In the genomic region with DNA sequence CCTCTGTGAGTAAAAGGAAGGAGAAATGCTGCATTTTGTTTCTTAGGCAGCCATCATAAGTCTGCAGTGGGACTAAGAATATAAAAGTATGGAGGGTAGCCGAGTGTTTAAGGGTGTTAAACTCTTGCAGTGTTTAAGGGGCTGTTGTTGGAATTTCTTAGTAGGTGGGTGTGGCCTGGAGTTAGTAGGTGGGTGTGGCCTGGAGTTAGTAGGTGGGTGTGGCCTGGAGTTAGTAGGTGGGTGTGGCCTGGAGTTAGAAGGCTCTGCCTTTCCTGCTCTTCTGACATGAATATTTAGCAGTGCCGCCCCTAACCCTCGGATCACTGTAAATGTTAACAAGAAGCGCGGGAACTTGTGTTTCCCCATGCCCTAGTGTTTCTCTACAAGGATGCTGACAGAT, we compare ENCODE assay signal across 20 mouse cellular contexts. TPM values are rescaled to one million over a fixed set of nuclear protein-coding genes. Genes with fewer than 3 reads are reported as not detected.
DNase-seq lines count a peak whose midpoint lies in the region; ATAC-seq and TF ChIP-seq lines count a peak whose summit lies in the region.
"Had no signal": no experiment of that assay in that cellular context is flagged by ENCODE, and none has a peak within 500 bp of the region (broad histone marks: within the 10 kb centered on the region; RNA-seq: fewer than 3 reads in every experiment).

No protein-coding gene starts in this region.

- H3K4me1 ChIP-seq in heart, embryonic 12.5 days (replicated peaks), result peaks cover 45% of the 10 kb centered on the region
- peaks cover 7% of the 10 kb centered on the region; the same call in 1 of the 2 replicates for H3K4me1 ChIP-seq in stomach, embryonic 16.5 days (ENCODE audit: control insufficient read depth, insufficient read depth, low read length)
- 0 out of 2 replicates have a peak, but pooled peaks cover 2% of the 10 kb centered on the region for H3K4me1 ChIP-seq in stomach, postnatal 0 days (replicated peaks; ENCODE audit: control insufficient read depth, insufficient read depth)
- peaks cover 4 to 19% of the 10 kb centered on the region in 2 experiments for H3K4me1 ChIP-seq in liver, embryonic 14.5 days (replicated peaks; ENCODE audit: control insufficient read depth in 2 of 2, insufficient read depth in 2 of 2, low read length in 1 of 2)

- H3K4me2 ChIP-seq in heart, embryonic 12.5 days, result no peak overlapping the region
- no peak overlapping the region for H3K4me2 ChIP-seq in stomach, embryonic 16.5 days (ENCODE audit: low read depth, low read length)
- no peak overlapping the region for H3K4me2 ChIP-seq in stomach, postnatal 0 days (replicated peaks; ENCODE audit: low read depth)
- H3K4me2 ChIP-seq in liver, embryonic 14.5 days (ENCODE audit: low read depth), result no peak overlapping the region
- H3K4me2 ChIP-seq: embryonic facial prominence, embryonic 15.5 days; hindbrain, embryonic 13.5 days; lung, embryonic 14.5 days; neural tube, embryonic 12.5 days had no signal

- H3K9me3 ChIP-seq in heart, embryonic 12.5 days (replicated peaks), result no peaks in the 10 kb centered on the region
- no peaks in the 10 kb centered on the region for H3K9me3 ChIP-seq in stomach, embryonic 16.5 days (replicated peaks; ENCODE audit: control insufficient read depth, low read length)
- no peaks in the 10 kb centered on the region for H3K9me3 ChIP-seq in stomach, postnatal 0 days (ENCODE audit: control insufficient read depth, low read length)
- H3K9me3 ChIP-seq in liver, embryonic 14.5 days (ENCODE audit: control insufficient read depth, low read length), result no peaks in the 10 kb centered on the region
- H3K9me3 ChIP-seq: embryonic facial prominence, embryonic 15.5 days; hindbrain, embryonic 13.5 days; limb, embryonic 10.5 days; neural tube, embryonic 12.5 days had no signal

- peak; percentile 55; the same call in 1 of the 2 replicates for ATAC-seq in heart, embryonic 12.5 days (ENCODE audit: insufficient number of reproducible peaks, low FRiP score)
- ATAC-seq in stomach, embryonic 16.5 days (ENCODE audit: insufficient read depth, low FRiP score), result peak; percentile 10; the same call in 1 of the 2 replicates
- ATAC-seq in stomach, postnatal 0 days (ENCODE audit: low FRiP score, low TSS enrichment), result no peak
- peak; percentile 76 for ATAC-seq in liver, embryonic 14.5 days (ENCODE audit: insufficient read depth)
- ATAC-seq: forebrain, embryonic 14.5 days had no signal

- no peak overlapping the region for H3K4me3 ChIP-seq in heart, embryonic 12.5 days
- no peak overlapping the region for H3K4me3 ChIP-seq in stomach, embryonic 16.5 days (replicated peaks; ENCODE audit: low read length)
- H3K4me3 ChIP-seq in stomach, postnatal 0 days (ENCODE audit: low read depth, low read length), result no peak overlapping the region
- H3K4me3 ChIP-seq in liver, embryonic 14.5 days (ENCODE audit: insufficient read depth in 1 of 2, low read depth in 2 of 2, low read length in 2 of 2), result no peak overlapping the region
- H3K4me3 ChIP-seq: embryonic facial prominence, embryonic 15.5 days; hindbrain, embryonic 13.5 days; left cerebral cortex, adult 2 months; limb, embryonic 10.5 days; neural tube, embryonic 12.5 days had no signal

- no peak for TF ChIP-seq CTCF in stomach, postnatal 0 days (IDR thresholded peaks at IDR 0.05; ENCODE audit: low read depth)
- no peak for TF ChIP-seq CTCF in liver, embryonic 14.5 days (IDR thresholded peaks at IDR 0.05; ENCODE audit: low read depth)

- 76% methylated on average over 5 of the region's 5 CpGs for WGBS in heart, embryonic 12.5 days
- WGBS in stomach, embryonic 16.5 days, result 73% methylated on average over 5 of the region's 5 CpGs
- WGBS in stomach, postnatal 0 days, result 67% methylated on average over 5 of the region's 5 CpGs
- 65% methylated on average over 5 of the region's 5 CpGs for WGBS in liver, embryonic 14.5 days (ENCODE audit: insufficient replicate concordance)

- no peaks in the 10 kb centered on the region for H3K27me3 ChIP-seq in heart, embryonic 12.5 days (replicated peaks)
- no peaks in the 10 kb centered on the region for H3K27me3 ChIP-seq in stomach, embryonic 16.5 days (ENCODE audit: control insufficient read depth, insufficient read depth, low read length)
- H3K27me3 ChIP-seq in stomach, postnatal 0 days (ENCODE audit: control insufficient read depth, insufficient read depth, low read length), result no peaks in the 10 kb centered on the region
- no peaks in the 10 kb centered on the region for H3K27me3 ChIP-seq in liver, embryonic 14.5 days (ENCODE audit: control insufficient read depth, insufficient read depth, low read length)
- H3K27me3 ChIP-seq: embryonic facial prominence, embryonic 15.5 days had no signal

- TF ChIP-seq EP300 in stomach, postnatal 0 days (optimal IDR thresholded peaks at IDR 0.05), result no peak
- no peak for TF ChIP-seq EP300 in liver, embryonic 14.5 days (IDR thresholded peaks at IDR 0.05; ENCODE audit: low read depth)

- H3K9ac ChIP-seq in heart, embryonic 12.5 days, result no peak overlapping the region
- H3K9ac ChIP-seq in stomach, embryonic 16.5 days (ENCODE audit: low read length), result no peak overlapping the region
- no peak overlapping the region for H3K9ac ChIP-seq in stomach, postnatal 0 days (ENCODE audit: low read length)
- H3K9ac ChIP-seq in liver, embryonic 14.5 days (replicated peaks), result no peak overlapping the region
- H3K9ac ChIP-seq: embryonic facial prominence, embryonic 15.5 days; hindbrain, embryonic 13.5 days; lung, embryonic 14.5 days; neural tube, embryonic 12.5 days had no signal

- H3K27ac ChIP-seq in heart, embryonic 12.5 days (ENCODE audit: poor library complexity, severe bottlenecking), result no peak overlapping the region
- H3K27ac ChIP-seq in stomach, embryonic 16.5 days (ENCODE audit: low read length), result no peak overlapping the region
- H3K27ac ChIP-seq in stomach, postnatal 0 days (replicated peaks), result no peak overlapping the region
- H3K27ac ChIP-seq in liver, embryonic 14.5 days, result no peak overlapping the region
- H3K27ac ChIP-seq: embryonic facial prominence, embryonic 15.5 days; hindbrain, embryonic 13.5 days; left cerebral cortex, adult 2 months; limb, embryonic 10.5 days; neural tube, embryonic 12.5 days had no signal

- no peak for DNase-seq in heart, adult 8-10 months (ENCODE audit: low spot score)
- DNase-seq in stomach, postnatal 0 days (ENCODE audit: low spot score), result no peak
- DNase-seq in liver, embryonic 14.5 days (ENCODE audit: low read depth in 3 of 3, low spot score in 3 of 3), result peak in 1 of 3 experiments; percentile 23
- no peak for DNase-seq in thymus, postnatal 25 days
- no peak for DNase-seq in yolk sac, embryonic 10.5 days (ENCODE audit: low spot score)
- DNase-seq in cerebellum, adult 11-12 months, result no peak
- DNase-seq: cerebellum, postnatal 10 days; embryo, embryonic 11 days; kidney, postnatal 14 days; lung, embryonic 14.5 days; right cerebral cortex, postnatal 14 days; thymus, postnatal 36 days had no signal

- H3K36me3 ChIP-seq in heart, embryonic 12.5 days, result peaks cover 5% of the 10 kb centered on the region; the same call in 1 of the 2 replicates
- no peaks in the 10 kb centered on the region for H3K36me3 ChIP-seq in stomach, embryonic 16.5 days (ENCODE audit: control insufficient read depth, insufficient read depth, low read length)
- H3K36me3 ChIP-seq in stomach, postnatal 0 days (ENCODE audit: control insufficient read depth, insufficient read depth, low read length), result no peaks in the 10 kb centered on the region
- H3K36me3 ChIP-seq in liver, embryonic 14.5 days (replicated peaks; ENCODE audit: control insufficient read depth, insufficient read depth, low read depth), result no peaks in the 10 kb centered on the region
- H3K36me3 ChIP-seq: hindbrain, embryonic 13.5 days; neural tube, embryonic 12.5 days had no signal

RNA-seq across cellular contexts. Expression of gene Fto, which starts 39.7 kb away (rescaled TPM):
- 76.6 and 76.7 TPM in 2 replicates for polyA plus RNA-seq in heart, embryonic 12.5 days (2016; fragmentation: Nextera tagmentation; extraction: Ambion mirVana)
- 10 to 100 TPM; 59.3 to 70.7 (median 65.1) TPM for total RNA-seq in heart, adult 8-10 months (2022)
- polyA plus RNA-seq in stomach, embryonic 16.5 days (2015; fragmentation: Nextera tagmentation; extraction: Ambion mirVana), result 73.4 and 74.2 TPM in 2 replicates
- polyA plus RNA-seq in stomach, postnatal 0 days (2015; fragmentation: Nextera tagmentation; extraction: Ambion mirVana), result 25.7 and 29.2 TPM in 2 replicates
- 8.2 and 10.0 TPM in 2 replicates for polyA plus RNA-seq in liver, embryonic 14.5 days (2012; rRNA removed)
- 15.6 and 16.5 TPM in 2 replicates for polyA plus RNA-seq in liver, embryonic 14.5 days (2014; fragmentation: Nextera tagmentation; extraction: Ambion mirVana)

RNA-seq across cellular contexts. Expression of gene Rpgrip1l, which starts 40.0 kb away (rescaled TPM):
- polyA plus RNA-seq in heart, embryonic 12.5 days (2016; fragmentation: Nextera tagmentation; extraction: Ambion mirVana), result 8.2 and 9.1 TPM in 2 replicates
- 1 to 10 TPM; 3.4 to 5.3 (median 4.2) TPM for total RNA-seq in heart, adult 8-10 months (2022)
- polyA plus RNA-seq in stomach, embryonic 16.5 days (2015; fragmentation: Nextera tagmentation; extraction: Ambion mirVana), result 5.9 and 10.8 TPM in 2 replicates
- polyA plus RNA-seq in stomach, postnatal 0 days (2015; fragmentation: Nextera tagmentation; extraction: Ambion mirVana), result 4.4 and 5.5 TPM in 2 replicates
- 0.80 and 1.1 TPM in 2 replicates for polyA plus RNA-seq in liver, embryonic 14.5 days (2012; rRNA removed)
- polyA plus RNA-seq in liver, embryonic 14.5 days (2014; fragmentation: Nextera tagmentation; extraction: Ambion mirVana), result 3.3 TPM in 2 replicates
